Mouse (Mus musculus) midbrain, embryonic 15.5 days (tissue): ENCODE data around the gene Podn. TPM values are rescaled to one million over a fixed set of nuclear protein-coding genes. Genes with fewer than 3 reads are reported as not detected.

Experiments
- ATAC-seq: fragments of 200-750 bp; cut with Nextera tagmentation; replicated peaks from 2 replicates; pipeline ENCODE4 v1.8.0; 2017; ENCODE audit warnings: moderate TSS enrichment
- H3K27ac ChIP-seq: fragments of 300-500 bp; sonication (generic); 2 replicates; pipeline ENCODE4 v1.5.1; 2015; ENCODE audit warnings: mild to moderate bottlenecking, inconsistent platforms
- H3K27me3 ChIP-seq: fragments of 300-500 bp; sonication (generic); replicated peaks from 2 replicates; pipeline ENCODE4 v1.6.1; 2015; ENCODE audit warnings: inconsistent platforms
- H3K36me3 ChIP-seq: fragments of 300-500 bp; sonication (generic); replicated peaks from 2 replicates; pipeline ENCODE4 v1.6.1; 2015; ENCODE audit warnings: inconsistent platforms
- H3K4me1 ChIP-seq: fragments of 300-500 bp; sonication (generic); 2 replicates; pipeline ENCODE4 v1.6.1; 2015; ENCODE audit warnings: inconsistent platforms
- H3K4me2 ChIP-seq: fragments of 300-500 bp; sonication (generic); 2 replicates; pipeline ENCODE4 v1.6.1; 2015; ENCODE audit warnings: inconsistent platforms, mild to moderate bottlenecking, moderate library complexity
- H3K4me3 ChIP-seq: fragments of 300-500 bp; sonication (generic); 2 replicates; pipeline ENCODE4 v1.5.1; 2015; ENCODE audit warnings: mild to moderate bottlenecking, inconsistent platforms
- H3K9ac ChIP-seq: fragments of 300-500 bp; sonication (generic); 2 replicates; pipeline ENCODE4 v1.6.1; 2015; ENCODE audit warnings: mild to moderate bottlenecking, inconsistent platforms
- H3K9me3 ChIP-seq: fragments of 300-500 bp; sonication (generic); 2 replicates; pipeline ENCODE4 v1.6.1; 2016; ENCODE audit warnings: inconsistent platforms
- WGBS: fragments of 180-500 bp; shearing (Covaris S2); methylation state at CpG from one replicate; pipeline ENCODE4 v1.1.7; 2015; ENCODE audit warnings: mixed read lengths; 5-methylcytosine and 5-hydroxymethylcytosine counted together
- polyA plus RNA-seq: library from polyadenylated mRNA; unstranded; fragments of >200 nt; fragmentation: Nextera tagmentation; extraction: Ambion mirVana; gene quantifications from 2 replicates; pipeline ENCODE4 v1.2.1, GENCODE M21; 2015

Gene Podn
- polyA plus RNA-seq, 1 experiment from 2014 or later = 0.23 TPM

DNA sequence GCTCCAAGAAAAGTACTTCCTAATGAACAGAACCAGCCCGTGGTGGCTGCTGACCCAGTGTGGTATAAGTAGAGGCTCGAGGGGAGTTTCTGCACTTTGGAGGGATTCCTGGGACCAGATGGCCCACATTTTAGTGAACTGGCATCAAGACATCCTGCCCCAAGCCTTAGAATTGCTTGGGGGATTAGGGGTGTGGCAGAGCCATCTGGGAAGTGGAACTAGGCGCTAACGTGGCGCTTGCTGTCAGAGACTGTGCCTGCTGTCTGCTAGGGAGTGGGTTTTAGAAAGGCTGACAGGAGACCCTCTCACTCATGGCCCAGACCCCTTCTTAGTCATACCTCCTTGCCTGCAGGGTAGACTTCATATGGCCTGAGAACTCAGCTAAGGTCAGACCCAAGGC is 110.4 kb downstream of the Podn start:
- ATAC-seq = no peak
- WGBS = 76% methylated on average over 5 of the region's 5 CpGs
- H3K27me3 ChIP-seq = no peaks in the 10 kb centered on the region
- no peaks in the 10 kb centered on the region for H3K36me3 ChIP-seq
- no peak overlapping the region for H3K27ac ChIP-seq
- no peaks in the 10 kb centered on the region for H3K9me3 ChIP-seq
- H3K9ac ChIP-seq = no peak overlapping the region
- H3K4me3 ChIP-seq = no peak overlapping the region
- no peaks in the 10 kb centered on the region for H3K4me1 ChIP-seq
- H3K4me2 ChIP-seq = no peak overlapping the region

- ATAC-seq = no peak
- no peak overlapping the region for H3K4me2 ChIP-seq
- H3K36me3 ChIP-seq = no peaks in the 10 kb centered on the region
- WGBS = 73% methylated on average over 7 of the region's 7 CpGs
- no peaks in the 10 kb centered on the region for H3K9me3 ChIP-seq
- no peak overlapping the region for H3K4me3 ChIP-seq
- no peaks in the 10 kb centered on the region for H3K4me1 ChIP-seq
- no peaks in the 10 kb centered on the region for H3K27me3 ChIP-seq
- H3K9ac ChIP-seq = no peak overlapping the region
- no peak overlapping the region for H3K27ac ChIP-seq
Observed at GRCm38 (mm10) chr4:107984282-107984981, 111.8 kb downstream of the Podn start.

- no peaks in the 10 kb centered on the region for H3K9me3 ChIP-seq
- no peaks in the 10 kb centered on the region for H3K36me3 ChIP-seq
- WGBS = 90% methylated on average over 1 of the region's 1 CpGs
- no peak overlapping the region for H3K4me3 ChIP-seq
- no peaks in the 10 kb centered on the region for H3K27me3 ChIP-seq
- no peak overlapping the region for H3K4me2 ChIP-seq
- no peak for ATAC-seq
- no peaks in the 10 kb centered on the region for H3K4me1 ChIP-seq
- no peak overlapping the region for H3K27ac ChIP-seq
- no peak overlapping the region for H3K9ac ChIP-seq
Observed at GRCm38 (mm10) chr4:107983717-107984116, 112.5 kb downstream of the Podn start.

- Histone ChIP-seq H3K27me3 (no peaks in the 10 kb centered on the region), H3K4me2 (no peak overlapping the region), H3K36me3 (no peaks in the 10 kb centered on the region), H3K4me3 (no peak overlapping the region), H3K4me1 (0 out of 2 replicates have a peak, but pooled peaks cover under 1% of the 10 kb centered on the region), H3K9ac (no peak overlapping the region), H3K9me3 (no peaks in the 10 kb centered on the region), H3K27ac (no peak overlapping the region)
- WGBS = 73% methylated on average over 6 of the region's 6 CpGs
- ATAC-seq = no peak
Observed at GRCm38 (mm10) chr4:107980002-107980600, 116.1 kb downstream of the Podn start.

- Histone ChIP-seq H3K4me1 (0 out of 2 replicates have a peak, but pooled peaks cover 2% of the 10 kb centered on the region), H3K4me3 (no peak overlapping the region), H3K27ac (no peak overlapping the region), H3K27me3 (no peaks in the 10 kb centered on the region), H3K36me3 (no peaks in the 10 kb centered on the region), H3K9ac (no peak overlapping the region), H3K9me3 (no peaks in the 10 kb centered on the region), H3K4me2 (no peak overlapping the region)
- WGBS = 36% methylated on average over 2 of the region's 2 CpGs
- no peak for ATAC-seq
Observed at GRCm38 (mm10) chr4:107979530-107979929, 116.7 kb downstream of the Podn start.

DNA sequence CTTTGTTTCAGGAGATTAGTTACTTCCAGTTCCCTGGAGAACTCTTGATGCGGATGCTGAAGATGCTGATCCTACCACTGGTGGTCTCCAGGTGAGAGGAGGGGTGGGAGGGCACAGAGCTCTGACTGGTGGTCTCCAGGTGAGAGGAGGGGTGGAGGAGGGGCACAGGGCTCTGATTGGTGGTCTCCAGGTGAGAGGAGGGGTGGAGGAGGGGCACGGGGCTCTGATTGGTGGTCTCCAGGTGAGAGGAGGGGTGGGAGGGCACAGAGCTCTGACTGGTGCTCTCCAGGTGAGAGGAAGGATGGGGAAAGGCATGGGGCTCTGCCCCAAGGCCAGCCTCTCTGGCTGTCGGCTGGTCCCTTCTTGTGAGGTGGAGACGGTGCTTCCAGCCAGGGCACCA is 118.7 kb downstream of the Podn start:
- no peak for ATAC-seq
- no peak overlapping the region for H3K4me2 ChIP-seq

GRCm38 (mm10) chr4:107975004-107975403 is 121.2 kb downstream of the Podn start:
- no peak for ATAC-seq
- H3K36me3 ChIP-seq = no peaks in the 10 kb centered on the region
- H3K4me1 ChIP-seq = 0 out of 2 replicates have a peak, but pooled peaks cover 2% of the 10 kb centered on the region
- H3K4me2 ChIP-seq = no peak overlapping the region
- H3K4me3 ChIP-seq = no peak overlapping the region
- WGBS = 74% methylated on average over 7 of the region's 7 CpGs
- no peaks in the 10 kb centered on the region for H3K9me3 ChIP-seq
- H3K27me3 ChIP-seq = no peaks in the 10 kb centered on the region
- no peak overlapping the region for H3K27ac ChIP-seq
- no peak overlapping the region for H3K9ac ChIP-seq

More for the DNA sequence above, 118.7 kb downstream of the Podn start:
- Histone ChIP-seq H3K9ac (no peak overlapping the region), H3K27me3 (no peaks in the 10 kb centered on the region), H3K4me3 (no peak overlapping the region), H3K9me3 (no peaks in the 10 kb centered on the region), H3K27ac (no peak overlapping the region), H3K36me3 (no peaks in the 10 kb centered on the region), H3K4me1 (0 out of 2 replicates have a peak, but pooled peaks cover 2% of the 10 kb centered on the region)
- 78% methylated on average over 4 of the region's 4 CpGs for WGBS

DNA sequence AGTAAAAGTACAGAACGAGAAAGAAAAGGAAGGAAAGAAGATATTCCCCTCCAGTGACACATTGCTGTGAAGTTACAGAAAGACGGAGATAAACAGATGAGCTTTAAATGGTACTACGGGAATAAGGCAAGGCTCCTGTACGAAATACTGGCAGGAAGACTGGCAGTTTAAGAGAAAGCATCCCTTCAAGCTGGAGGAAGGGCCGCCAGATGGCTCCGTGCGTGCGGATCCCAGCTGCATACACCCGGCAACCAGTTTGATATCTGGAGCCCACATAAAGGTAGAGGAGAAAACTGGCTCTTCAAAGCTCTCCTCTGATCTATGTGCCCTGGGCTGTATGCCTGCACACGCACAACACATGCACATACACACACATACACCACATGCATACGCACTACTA is 121.7 kb downstream of the Podn start:
- Histone ChIP-seq H3K36me3 (no peaks in the 10 kb centered on the region), H3K9me3 (no peaks in the 10 kb centered on the region), H3K4me2 (no peak overlapping the region), H3K4me1 (0 out of 2 replicates have a peak, but pooled peaks cover 2% of the 10 kb centered on the region), H3K4me3 (no peak overlapping the region), H3K9ac (no peak overlapping the region), H3K27me3 (no peaks in the 10 kb centered on the region), H3K27ac (no peak overlapping the region)
- no peak for ATAC-seq
- WGBS = 71% methylated on average over 11 of the region's 11 CpGs

DNA sequence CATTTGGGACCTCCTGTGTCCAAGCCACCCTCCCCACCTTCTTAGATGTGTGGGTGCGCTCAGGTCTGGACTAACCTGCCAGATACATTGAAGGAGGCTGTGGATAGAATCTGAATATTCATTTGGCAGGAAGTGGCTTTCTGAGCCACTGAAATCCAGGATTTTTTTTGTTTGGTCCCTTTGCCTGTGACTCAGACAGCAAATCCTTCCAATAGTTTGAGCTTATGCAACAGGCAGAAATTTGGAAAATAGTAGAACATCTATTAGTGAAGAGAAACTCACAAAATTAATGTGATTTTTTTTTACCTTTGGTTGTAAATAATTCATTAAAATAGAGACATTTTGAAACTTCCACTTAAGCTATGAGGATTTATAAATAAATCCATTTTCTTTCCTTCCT is 125.1 kb downstream of the Podn start:
- Histone ChIP-seq H3K9me3 (no peaks in the 10 kb centered on the region), H3K9ac (no peak overlapping the region), H3K27me3 (no peaks in the 10 kb centered on the region), H3K36me3 (no peaks in the 10 kb centered on the region), H3K27ac (no peak overlapping the region), H3K4me3 (no peak overlapping the region), H3K4me2 (no peak overlapping the region), H3K4me1 (0 out of 2 replicates have a peak, but pooled peaks cover 5% of the 10 kb centered on the region)
- WGBS = 95% methylated on average over 1 of the region's 1 CpGs
- no peak for ATAC-seq

DNA sequence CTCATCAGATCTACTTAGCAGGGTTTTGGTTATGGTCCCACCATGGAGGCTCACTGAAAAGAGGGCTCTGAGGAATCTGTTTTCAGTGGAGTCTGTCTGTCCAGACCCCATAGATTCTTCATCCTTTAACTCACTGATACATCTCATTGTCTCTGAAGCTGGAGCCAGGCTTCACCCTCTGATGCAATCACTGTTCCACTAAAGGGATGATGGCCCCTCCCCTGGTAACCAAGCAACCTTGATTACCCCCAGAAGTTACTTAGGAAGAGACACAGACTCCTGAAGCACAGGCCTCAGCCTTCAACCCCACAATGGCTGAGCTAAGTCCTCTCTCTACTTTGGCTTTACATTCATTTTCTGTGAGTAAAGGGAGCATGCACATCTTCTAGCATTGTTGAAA is 126.5 kb downstream of the Podn start:
- no peak for ATAC-seq
- Histone ChIP-seq H3K4me3 (no peak overlapping the region), H3K9ac (no peak overlapping the region), H3K36me3 (no peaks in the 10 kb centered on the region), H3K9me3 (no peaks in the 10 kb centered on the region), H3K27ac (no peak overlapping the region), H3K4me2 (no peak overlapping the region), H3K27me3 (no peaks in the 10 kb centered on the region), H3K4me1 (0 out of 2 replicates have a peak, but pooled peaks cover 2% of the 10 kb centered on the region)

DNA sequence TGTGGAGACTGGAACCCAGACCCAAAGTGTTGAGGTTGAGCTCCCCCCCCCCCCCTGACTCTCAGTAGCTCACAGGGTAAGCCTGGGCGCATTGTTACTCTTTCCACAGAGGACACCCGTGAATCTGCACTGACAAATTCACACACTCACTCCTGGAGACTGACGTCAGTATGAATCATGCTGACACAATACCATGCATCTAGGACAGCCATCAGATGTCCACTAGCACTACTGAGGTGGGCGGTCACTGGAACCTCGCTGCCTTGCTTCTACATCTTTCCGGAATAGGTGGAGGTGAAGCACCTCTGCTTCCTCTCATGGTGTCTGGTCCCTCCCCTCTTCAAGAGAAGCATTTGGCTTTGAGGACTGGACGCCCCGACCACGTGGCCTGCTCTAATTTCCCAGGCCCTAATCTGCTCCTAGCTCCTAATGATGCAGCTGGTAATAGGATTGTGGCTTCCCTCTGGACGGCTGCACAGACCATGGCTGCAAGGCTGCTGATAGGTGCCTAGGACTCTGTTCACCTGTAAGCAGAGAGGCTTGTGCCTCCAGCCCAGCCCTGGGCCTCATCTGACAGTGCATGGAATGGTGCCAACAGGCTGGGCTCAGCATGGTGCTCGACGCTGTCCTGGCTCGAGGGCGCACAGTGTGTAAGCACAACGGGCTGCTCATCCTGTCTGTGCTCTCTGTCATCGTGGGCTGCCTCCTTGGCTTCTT is 128.1 kb downstream of the Podn start, which contains the start of gene Slc1a7:
TSS of gene Slc1a7 (plus strand) at position 367 of the 717 bp plus-strand sequence.
- no peak for ATAC-seq
- H3K4me1 ChIP-seq = 0 out of 2 replicates have a peak, but pooled peaks cover 2% of the 10 kb centered on the region
- 80% methylated on average over 16 of the region's 16 CpGs for WGBS
- H3K9ac ChIP-seq = no peak within 1 kb of the TSS
- no peaks in the 10 kb centered on the region for H3K36me3 ChIP-seq
- no peak within 1 kb of the TSS for H3K27ac ChIP-seq
- H3K4me3 ChIP-seq = no peak within 1 kb of the TSS
- H3K4me2 ChIP-seq = no peak within 1 kb of the TSS
- no peaks in the 10 kb centered on the region for H3K27me3 ChIP-seq
- no peaks in the 10 kb centered on the region for H3K9me3 ChIP-seq

- Histone ChIP-seq H3K4me2 (no peak overlapping the region), H3K36me3 (no peaks in the 10 kb centered on the region), H3K4me3 (no peak overlapping the region), H3K9me3 (no peaks in the 10 kb centered on the region), H3K4me1 (0 out of 2 replicates have a peak, but pooled peaks cover 6% of the 10 kb centered on the region), H3K27ac (no peak overlapping the region), H3K27me3 (no peaks in the 10 kb centered on the region), H3K9ac (no peak overlapping the region)
- 62% methylated on average over 5 of the region's 5 CpGs for WGBS
- no peak for ATAC-seq
Observed at GRCm38 (mm10) chr4:107966416-107967109, 129.7 kb downstream of the Podn start.
